Comparison of ENCODE assay signal across 7 mouse cellular contexts in the genomic region with DNA sequence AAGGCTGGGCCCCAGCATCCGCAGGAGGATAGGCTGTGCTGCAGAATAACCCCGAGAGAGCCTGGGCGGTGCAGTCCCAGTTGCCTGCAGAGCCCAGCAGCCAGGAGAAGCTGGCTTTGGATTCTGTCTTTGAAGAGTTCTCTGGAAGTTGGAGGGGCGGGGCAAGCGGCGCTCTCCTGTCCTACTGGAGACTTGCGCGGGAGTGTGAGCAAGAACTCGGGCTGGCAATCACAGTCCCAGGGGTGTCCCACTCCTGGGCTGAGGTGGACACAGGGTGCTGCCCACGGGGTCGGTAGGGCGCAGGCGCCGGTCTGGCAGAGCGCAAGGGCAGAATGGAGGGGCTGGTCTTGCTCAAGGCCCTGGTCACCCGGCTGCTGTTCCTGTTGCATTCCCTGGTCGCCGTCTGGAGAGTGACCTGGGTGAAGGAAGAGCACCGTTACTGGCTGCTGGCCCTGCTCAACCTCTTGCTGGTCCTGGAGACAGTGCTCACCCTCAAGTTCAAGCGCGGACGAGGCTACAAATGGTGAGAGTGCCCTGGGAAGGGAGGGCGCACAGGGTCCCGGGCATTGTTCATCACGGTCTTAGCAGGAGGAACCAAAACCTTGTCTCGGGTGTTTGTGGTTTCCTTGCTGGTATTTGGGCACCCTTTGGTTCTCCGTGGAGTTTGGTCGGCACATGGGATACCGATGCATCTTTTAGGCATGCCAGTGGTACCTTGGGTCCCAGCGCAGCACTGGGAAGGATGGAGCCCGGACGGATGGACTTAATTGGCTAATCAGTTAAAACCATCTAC. TPM values are rescaled to one million over a fixed set of nuclear protein-coding genes. Genes with fewer than 3 reads are reported as not detected.
DNase-seq lines count a peak whose midpoint lies in the region; ATAC-seq and TF ChIP-seq lines count a peak whose summit lies in the region.

Tmem26 (plus strand) TSS at position 79 of the 793 bp plus-strand sequence.

- H3K27ac ChIP-seq in cortical plate, adult 2 months (ENCODE audit: insufficient read depth, low read length) = no peak within 1 kb of the TSS
- H3K27ac ChIP-seq in heart, adult 2 months = no peak within 1 kb of the TSS
- H3K27ac ChIP-seq in lung, postnatal 0 days (ENCODE audit: low read length) = no peak within 1 kb of the TSS

- H3K36me3 ChIP-seq in heart, adult 2 months (ENCODE audit: control insufficient read depth, insufficient read depth, low read length) = no peaks in the 10 kb centered on the region
- H3K36me3 ChIP-seq in lung, postnatal 0 days (ENCODE audit: insufficient read depth, low read length) = no peaks in the 10 kb centered on the region

- ATAC-seq in lung, postnatal 0 days = peak; percentile 62

- no peaks in the 10 kb centered on the region for H3K79me2 ChIP-seq in heart, adult 2 months (replicated peaks; ENCODE audit: control insufficient read depth, insufficient read depth, low read length)

- DNase-seq in adrenal gland, adult (ENCODE audit: inconsistent age in 2 of 2, low spot score in 1 of 2) = peak; percentile 66 to 83
- peak; percentile 14 to 41 for DNase-seq in heart, adult 2 months
- peak; percentile 12 to 35 for DNase-seq in kidney, adult 8-10 months
- peak; percentile 57 for DNase-seq in lung, postnatal 0 days (ENCODE audit: low spot score)
- DNase-seq in retina, embryonic 14.5 days (ENCODE audit: low spot score) = peak; percentile 40
- DNase-seq in right cerebral cortex, adult 2 months (ENCODE audit: low spot score in 2 of 2) = no peak

- H3K27me3 ChIP-seq in heart, adult 2 months (ENCODE audit: control insufficient read depth, insufficient read depth, low read length) = no peaks in the 10 kb centered on the region
- H3K27me3 ChIP-seq in lung, postnatal 0 days (replicated peaks; ENCODE audit: insufficient read depth, low read length) = no peaks in the 10 kb centered on the region

- no peaks in the 10 kb centered on the region for H3K9me3 ChIP-seq in lung, postnatal 0 days (ENCODE audit: low read length)

- H3K9ac ChIP-seq in heart, adult 2 months (ENCODE audit: low read depth, low read length) = no peak within 1 kb of the TSS
- peak within 1 kb of the TSS; percentile 26 for H3K9ac ChIP-seq in lung, postnatal 0 days (replicated peaks; ENCODE audit: low read depth)

- no peaks in the 10 kb centered on the region for H3K4me1 ChIP-seq in cortical plate, adult 2 months (ENCODE audit: control insufficient read depth, insufficient read depth, low read length)
- H3K4me1 ChIP-seq in heart, adult 2 months (ENCODE audit: control insufficient read depth, insufficient read depth, low read length) = peaks cover 2% of the 10 kb centered on the region; the same call in 1 of the 2 replicates
- H3K4me1 ChIP-seq in lung, postnatal 0 days (ENCODE audit: insufficient read depth, low read depth, low read length) = peaks cover 11% of the 10 kb centered on the region; the same call in 1 of the 2 replicates

- intact Hi-C loops in heart, adult 2 months (cut with DNase I) = no loop called here

- no peak for TF ChIP-seq CTCF in cortical plate, adult 2 months (IDR thresholded peaks at IDR 0.05; ENCODE audit: extremely low read depth, insufficient read depth, low read length)
- TF ChIP-seq CTCF in heart, adult 2 months (IDR thresholded peaks at IDR 0.05) = no peak
- TF ChIP-seq CTCF in lung, postnatal 0 days (IDR thresholded peaks at IDR 0.05) = no peak

- WGBS in heart, adult 2 months = 3% methylated on average over 32 of the region's 32 CpGs
- under 1% methylated on average over 29 of the region's 32 CpGs for WGBS in lung, postnatal 0 days

- H3K4me2 ChIP-seq in lung, postnatal 0 days (replicated peaks; ENCODE audit: low read depth, low read length) = peak within 1 kb of the TSS; percentile 85

- TF ChIP-seq POLR2A in cortical plate, adult 2 months (IDR thresholded peaks at IDR 0.05; ENCODE audit: extremely low read depth, insufficient read depth, low read length) = no peak
- no peak for TF ChIP-seq POLR2A in heart, adult 2 months (IDR thresholded peaks at IDR 0.05; ENCODE audit: insufficient read depth, low read depth, low read length)

- TF ChIP-seq EP300 in heart, adult 2 months (IDR thresholded peaks at IDR 0.05; ENCODE audit: insufficient read depth, low read depth, low read length) = no peak
- TF ChIP-seq EP300 in lung, postnatal 0 days (IDR thresholded peaks at IDR 0.05) = no peak

- peak within 1 kb of the TSS; percentile 9; the same call in 1 of the 2 replicates for H3K4me3 ChIP-seq in cortical plate, adult 2 months (ENCODE audit: insufficient read depth, low read length)
- peak within 1 kb of the TSS; percentile 45 for H3K4me3 ChIP-seq in heart, adult 2 months
- peak within 1 kb of the TSS; percentile 45 for H3K4me3 ChIP-seq in lung, postnatal 0 days (ENCODE audit: low read depth, low read length)

RNA-seq across cellular contexts. Expression of gene Tmem26, which starts in this region (rescaled TPM):
- polyA plus RNA-seq in cortical plate, adult 2 months (2012; rRNA removed) = 0.02 TPM in 2 replicates
- under 1 TPM; 0.37 to 0.39 TPM for total RNA-seq in heart, adult 2 months (2021)
- polyA plus RNA-seq in heart, adult 2 months (2012; rRNA removed) = 0.20 and 0.23 TPM in 2 replicates
- 3.0 and 3.4 TPM in 2 replicates for polyA plus RNA-seq in lung, postnatal 0 days (2015; fragmentation: Nextera tagmentation; extraction: Ambion mirVana)

Comparison
In these comparisons a context has a peak if more than half of its experiments do, and no peak if none do; other contexts are left out.
1. Peak in DNase-seq and H3K4me3 ChIP-seq in heart, adult 2 months; RNA of the gene not detected or under 1 TPM.
2. DNase-seq: peak in adrenal gland, adult (2 of 2), kidney, adult 8-10 months (2 of 2), lung, postnatal 0 days (single experiment) and retina, embryonic 14.5 days (single experiment); none in right cerebral cortex, adult 2 months (0 of 2).
3. Peak in every context shown above with its lines, with median percentiles within 50 percentile points of each other: H3K4me3 ChIP-seq.